Mouse (Mus musculus) forebrain, postnatal 0 days (tissue): ENCODE data around the gene Olfr1301. TPM values are rescaled to one million over a fixed set of nuclear protein-coding genes. Genes with fewer than 3 reads are reported as not detected.

Experiments
- ATAC-seq: fragments of 200-750 bp; cut with Nextera tagmentation; 2 replicates; pipeline ENCODE4 v1.8.0; 2017; ENCODE audit warnings: mild to moderate bottlenecking, moderate library complexity
- DNase-seq: peaks from one replicate; pipeline ENCODE4 v3.0.0-alpha.2; 2015
- H3K27ac ChIP-seq: fragments of 300-500 bp; sonication (generic); 2 replicates; pipeline ENCODE4 v1.5.1; 2014; ENCODE audit warnings: low read depth, mild to moderate bottlenecking, antibody characterized with exemption, low read length, moderate library complexity, mixed read lengths
- H3K27me3 ChIP-seq: fragments of 300-500 bp; sonication (generic); 2 replicates; pipeline ENCODE4 v1.6.1; 2014; ENCODE audit warnings: mild to moderate bottlenecking, low read length, mixed read lengths; ENCODE audit not compliant: insufficient read depth
- H3K36me3 ChIP-seq: fragments of 300-500 bp; sonication (generic); 2 replicates; pipeline ENCODE4 v1.6.1; 2014; ENCODE audit warnings: mild to moderate bottlenecking, moderate library complexity; ENCODE audit not compliant: insufficient read depth
- H3K4me1 ChIP-seq: fragments of 300-500 bp; sonication (generic); 2 replicates; pipeline ENCODE4 v1.6.1; 2014; ENCODE audit warnings: antibody characterized with exemption; ENCODE audit not compliant: insufficient read depth
- H3K4me2 ChIP-seq: fragments of 300-500 bp; sonication (generic); 2 replicates; pipeline ENCODE4 v1.6.1; 2014; ENCODE audit warnings: low read depth, mild to moderate bottlenecking, moderate library complexity
- H3K4me3 ChIP-seq: fragments of 300-500 bp; sonication (generic); 2 replicates; pipeline ENCODE4 v1.5.1; 2014; ENCODE audit warnings: low read depth, low read length, mixed read lengths
- H3K9ac ChIP-seq: fragments of 300-500 bp; sonication (generic); 2 replicates; pipeline ENCODE4 v1.6.1; 2014; ENCODE audit warnings: mild to moderate bottlenecking
- H3K9me3 ChIP-seq: fragments of 300-500 bp; sonication (generic); 2 replicates; pipeline ENCODE4 v1.6.1; 2016; ENCODE audit warnings: low read length
- CTCF ChIP-seq: sonication (generic); IDR thresholded peaks from 2 replicates; pipeline ENCODE4 v1.5.1; 2016; ENCODE audit warnings: antibody characterized with exemption, control low read depth, low read depth
- WGBS: fragments of 180-500 bp; shearing (Covaris S2); extraction: QIAGEN DNeasy Blood & Tissue Kit; methylation state at CpG from one replicate; pipeline ENCODE4 v1.1.7; 2014; 5-methylcytosine and 5-hydroxymethylcytosine counted together
- polyA plus RNA-seq: library from polyadenylated mRNA; unstranded; fragments of >200 nt; fragmentation: Nextera tagmentation; extraction: Ambion mirVana; gene quantifications from 2 replicates; pipeline ENCODE4 v1.2.1, GENCODE M21; 2015
- total RNA-seq: library from RNA; depleted of rRNA; stranded (reverse); fragments of >200 nt; gene quantifications from 2 replicates; pipeline ENCODE4 v1.2.3, GENCODE M21; 2014; rRNA removed

The Olfr1301 gene
- total RNA-seq (not detected in 2 replicates), polyA plus RNA-seq (not detected in 2 replicates)

- DNase-seq, result no peak
- H3K4me1 ChIP-seq, result no peaks in the 10 kb centered on the region
- no peak within 1 kb of the TSS for H3K4me3 ChIP-seq
- no peaks in the 10 kb centered on the region for H3K9me3 ChIP-seq
- ATAC-seq, result no peak
- H3K4me2 ChIP-seq, result no peak within 1 kb of the TSS
- no peak within 1 kb of the TSS for H3K27ac ChIP-seq
- no peak for TF ChIP-seq CTCF
- H3K27me3 ChIP-seq, result no peaks in the 10 kb centered on the region
- no peaks in the 10 kb centered on the region for H3K36me3 ChIP-seq
- no peak within 1 kb of the TSS for H3K9ac ChIP-seq
- WGBS, result 73% methylated on average over 3 of the region's 3 CpGs
These were observed at the start of gene Olfr1301 for GRCm38 (mm10) chr2:111750706-111751105. Olfr1301 (plus strand) TSS chr2:111751006.

GRCm38 (mm10) chr2:111726739-111727138, 24.1 kb upstream of the Olfr1301 start:
- ATAC-seq (no peak), DNase-seq (peak; percentile 4)
- Histone ChIP-seq H3K9ac (no peak overlapping the region), H3K4me3 (no peak overlapping the region), H3K27ac (no peak overlapping the region), H3K9me3 (no peaks in the 10 kb centered on the region), H3K27me3 (no peaks in the 10 kb centered on the region), H3K4me2 (no peak overlapping the region), H3K4me1 (no peaks in the 10 kb centered on the region), H3K36me3 (no peaks in the 10 kb centered on the region)
- no peak for TF ChIP-seq CTCF

GRCm38 (mm10) chr2:111777129-111777528, 26.3 kb downstream of the Olfr1301 start, which contains the start of gene Olfr1302:
Olfr1302 (plus strand) TSS chr2:111777429.
- H3K9me3 ChIP-seq, result no peaks in the 10 kb centered on the region
- no peak within 1 kb of the TSS for H3K9ac ChIP-seq
- no peak for TF ChIP-seq CTCF
- no peaks in the 10 kb centered on the region for H3K27me3 ChIP-seq
- H3K4me2 ChIP-seq, result no peak within 1 kb of the TSS
- ATAC-seq, result no peak
- H3K36me3 ChIP-seq, result no peaks in the 10 kb centered on the region
- H3K4me1 ChIP-seq, result no peaks in the 10 kb centered on the region
- no peak for DNase-seq
- WGBS, result 84% methylated on average over 2 of the region's 2 CpGs
- no peak within 1 kb of the TSS for H3K27ac ChIP-seq
- H3K4me3 ChIP-seq, result no peak within 1 kb of the TSS

Other genes starting within 250 kb of the Olfr1301 start
- gene Olfr1293-ps, start 225.8 kb upstream of the Olfr1301 start, total RNA-seq, result not detected in 2 replicates
- gene Olfr1293-ps, start 225.8 kb upstream of the Olfr1301 start, polyA plus RNA-seq, result not detected in 2 replicates
- not detected in 2 replicates for gene Olfr1294, start 210.7 kb upstream of the Olfr1301 start, total RNA-seq
- gene Olfr1294, start 210.7 kb upstream of the Olfr1301 start, polyA plus RNA-seq, result not detected in 2 replicates
- gene Olfr1295, start 181.3 kb upstream of the Olfr1301 start, total RNA-seq, result not detected in 2 replicates
- gene Olfr1295, start 181.3 kb upstream of the Olfr1301 start, polyA plus RNA-seq, result not detected in 2 replicates
- gene Olfr1297, start 124.5 kb upstream of the Olfr1301 start, total RNA-seq, result not detected in 2 replicates
- not detected in 2 replicates for gene Olfr1297, start 124.5 kb upstream of the Olfr1301 start, polyA plus RNA-seq
- not detected in 2 replicates for gene Olfr1298, start 101.8 kb upstream of the Olfr1301 start, total RNA-seq
- gene Olfr1298, start 101.8 kb upstream of the Olfr1301 start, polyA plus RNA-seq, result not detected in 2 replicates
- gene Olfr1299, start 89.6 kb upstream of the Olfr1301 start, total RNA-seq, result not detected in 2 replicates
- gene Olfr1299, start 89.6 kb upstream of the Olfr1301 start, polyA plus RNA-seq, result not detected in 2 replicates
- gene Olfr1302, start 26.4 kb downstream of the Olfr1301 start, total RNA-seq, result not detected in 2 replicates
- not detected in 2 replicates for gene Olfr1302, start 26.4 kb downstream of the Olfr1301 start, polyA plus RNA-seq
- not detected in 2 replicates for gene Olfr1303, start 69.3 kb downstream of the Olfr1301 start, total RNA-seq
- gene Olfr1303, start 69.3 kb downstream of the Olfr1301 start, polyA plus RNA-seq, result not detected in 2 replicates
- not detected in 2 replicates for gene Olfr1305, start 126.1 kb downstream of the Olfr1301 start, total RNA-seq
- gene Olfr1305, start 126.1 kb downstream of the Olfr1301 start, polyA plus RNA-seq, result not detected in 2 replicates
- gene Olfr1306, start 165.3 kb downstream of the Olfr1301 start, total RNA-seq, result not detected in 2 replicates
- gene Olfr1306, start 165.3 kb downstream of the Olfr1301 start, polyA plus RNA-seq, result not detected in 2 replicates
- gene Olfr1307, start 198.4 kb downstream of the Olfr1301 start, total RNA-seq, result not detected in 2 replicates
- gene Olfr1307, start 198.4 kb downstream of the Olfr1301 start, polyA plus RNA-seq, result 0.01 TPM in 1 of 2 replicates, not detected in the other
- gene Olfr1308, start 213.9 kb downstream of the Olfr1301 start, total RNA-seq, result not detected in 2 replicates
- gene Olfr1308, start 213.9 kb downstream of the Olfr1301 start, polyA plus RNA-seq, result not detected in 2 replicates
- not detected in 2 replicates for gene Olfr1309, start 239.3 kb downstream of the Olfr1301 start, total RNA-seq
- gene Olfr1309, start 239.3 kb downstream of the Olfr1301 start, polyA plus RNA-seq, result not detected in 2 replicates